Mouse (Mus musculus) neural tube, embryonic 14.5 days (tissue): ENCODE measurements around the gene Chsy1. TPM values are rescaled to one million over a fixed set of nuclear protein-coding genes. Genes with fewer than 3 reads are reported as not detected.

Source experiments
- ATAC-seq: fragments of 200-750 bp; cut with Nextera tagmentation; 2 replicates; pipeline ENCODE4 v1.8.0; 2017; ENCODE audit warnings: low read depth, mild to moderate bottlenecking, moderate TSS enrichment, moderate library complexity
- H3K27ac ChIP-seq: fragments of 300-500 bp; sonication (generic); 2 replicates; pipeline ENCODE4 v1.5.1; 2014; ENCODE audit warnings: low read depth, mild to moderate bottlenecking, control low read depth, low read length, moderate library complexity, mixed read lengths
- H3K27me3 ChIP-seq: fragments of 300-500 bp; sonication (generic); 2 replicates; pipeline ENCODE4 v1.6.1; 2014; ENCODE audit warnings: low read length; ENCODE audit not compliant: control insufficient read depth, insufficient read depth
- H3K36me3 ChIP-seq: fragments of 300-500 bp; sonication (generic); 2 replicates; pipeline ENCODE4 v1.6.1; 2014; ENCODE audit warnings: low read length, mixed read lengths; ENCODE audit not compliant: control insufficient read depth, insufficient read depth
- H3K4me1 ChIP-seq: fragments of 300-500 bp; sonication (generic); 2 replicates; pipeline ENCODE4 v1.6.1; 2014; ENCODE audit warnings: low read length; ENCODE audit not compliant: control insufficient read depth, insufficient read depth
- H3K4me2 ChIP-seq: fragments of 300-500 bp; sonication (generic); 2 replicates; pipeline ENCODE4 v1.6.1; 2014; ENCODE audit warnings: mild to moderate bottlenecking, low read depth, low read length, control low read depth
- H3K4me3 ChIP-seq: fragments of 300-500 bp; sonication (generic); 2 replicates; pipeline ENCODE4 v1.5.1; 2014; ENCODE audit warnings: low read depth, low read length, control low read depth, mixed read lengths
- H3K9ac ChIP-seq: fragments of 300-500 bp; sonication (generic); replicated peaks from 2 replicates; pipeline ENCODE4 v1.6.1; 2014; ENCODE audit warnings: low read depth, mild to moderate bottlenecking, control low read depth, low read length, mixed read lengths
- H3K9me3 ChIP-seq: fragments of 300-500 bp; sonication (generic); 2 replicates; pipeline ENCODE4 v1.6.1; 2016; ENCODE audit warnings: low read length; ENCODE audit not compliant: control insufficient read depth
- WGBS: fragments of 180-500 bp; shearing (Covaris S2); extraction: QIAGEN DNeasy Blood & Tissue Kit; methylation state at CpG from one replicate; pipeline ENCODE4 v1.1.7; 2014; 5-methylcytosine and 5-hydroxymethylcytosine counted together
- polyA plus RNA-seq: library from polyadenylated mRNA; unstranded; fragments of >200 nt; fragmentation: Nextera tagmentation; extraction: Ambion mirVana; gene quantifications from 2 replicates; pipeline ENCODE4 v1.2.1, GENCODE M21; 2014

The Chsy1 gene
- polyA plus RNA-seq, 1 experiment from 2014 or later = 16.4 TPM

DNA sequence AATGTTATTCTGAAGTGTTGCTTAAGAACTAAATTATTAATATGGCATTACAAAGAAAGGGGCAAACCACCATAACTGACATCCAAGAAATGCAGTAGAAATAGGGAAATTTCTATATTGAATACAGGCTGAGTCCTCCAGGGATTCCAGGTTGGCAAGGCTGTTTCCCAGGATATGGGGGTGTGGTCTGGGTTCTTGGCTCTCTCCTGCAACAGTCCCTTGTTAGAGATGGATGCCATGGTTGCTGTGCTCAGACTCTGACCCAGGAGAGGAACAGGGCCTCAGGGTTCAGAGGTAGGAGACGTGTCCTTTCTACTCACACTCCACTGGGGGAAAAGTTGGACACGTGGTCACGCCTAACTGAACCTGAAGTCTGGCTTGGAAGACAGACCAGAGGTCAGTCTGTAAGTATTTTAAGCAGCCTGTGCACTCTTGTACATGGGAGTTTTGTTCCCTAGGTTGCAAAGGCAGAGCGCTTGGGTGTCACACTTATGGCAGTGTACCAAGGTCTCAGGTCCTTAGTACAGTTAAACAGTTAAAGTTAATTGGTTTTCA is 48.6 kb downstream of the Chsy1 start:
- no peak for ATAC-seq
- Histone ChIP-seq H3K4me3 (no peak overlapping the region), H3K9ac (no peak overlapping the region), H3K4me2 (no peak overlapping the region), H3K27me3 (no peaks in the 10 kb centered on the region), H3K4me1 (0 out of 2 replicates have a peak, but pooled peaks cover 3% of the 10 kb centered on the region), H3K9me3 (no peaks in the 10 kb centered on the region), H3K27ac (no peak overlapping the region), H3K36me3 (no peaks in the 10 kb centered on the region)
- WGBS = 84% methylated on average over 4 of the region's 4 CpGs

- Histone ChIP-seq H3K27ac (no peak overlapping the region), H3K4me2 (no peak overlapping the region), H3K4me1 (0 out of 2 replicates have a peak, but pooled peaks cover 3% of the 10 kb centered on the region), H3K4me3 (no peak overlapping the region), H3K36me3 (no peaks in the 10 kb centered on the region), H3K9ac (no peak overlapping the region), H3K27me3 (no peaks in the 10 kb centered on the region), H3K9me3 (no peaks in the 10 kb centered on the region)
- no peak for ATAC-seq
- 63% methylated on average over 9 of the region's 9 CpGs for WGBS
Measured at GRCm38 (mm10) chr7:66158616-66159129, 49.4 kb downstream of the Chsy1 start.

DNA sequence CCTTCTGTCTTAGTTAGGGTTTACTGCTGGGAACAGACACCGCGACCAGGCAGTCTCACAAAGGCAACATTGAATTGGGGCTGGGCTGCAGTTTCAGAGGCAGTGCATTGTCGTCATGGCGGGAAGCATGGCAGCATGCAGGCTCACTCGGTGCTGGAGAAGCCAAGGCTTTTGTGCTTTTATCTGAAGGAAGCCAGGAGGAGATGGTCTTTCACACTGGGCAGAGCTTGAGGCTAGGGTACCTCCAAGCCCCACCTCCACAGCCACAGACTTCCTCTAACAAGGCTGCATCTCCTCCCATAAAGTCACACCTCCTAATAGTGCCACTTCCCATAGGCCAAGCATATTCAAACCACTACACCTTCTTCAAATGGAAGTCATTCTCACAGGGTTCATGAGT is 50.6 kb downstream of the Chsy1 start:
- H3K36me3 ChIP-seq = no peaks in the 10 kb centered on the region
- no peak for ATAC-seq
- WGBS = 18% methylated on average over 5 of the region's 5 CpGs
- H3K27ac ChIP-seq = no peak overlapping the region
- no peaks in the 10 kb centered on the region for H3K27me3 ChIP-seq
- no peak overlapping the region for H3K4me2 ChIP-seq
- no peak overlapping the region for H3K4me3 ChIP-seq
- no peak overlapping the region for H3K9ac ChIP-seq
- H3K9me3 ChIP-seq = no peaks in the 10 kb centered on the region
- H3K4me1 ChIP-seq = peaks cover 11% of the 10 kb centered on the region; the same call in 1 of the 2 replicates

- 90% methylated on average over 6 of the region's 6 CpGs for WGBS
- peaks cover 10% of the 10 kb centered on the region; the same call in 1 of the 2 replicates for H3K4me1 ChIP-seq
- ATAC-seq = no peak
Measured at GRCm38 (mm10) chr7:66161836-66162235, 52.5 kb downstream of the Chsy1 start.

GRCm38 (mm10) chr7:66162489-66162888 is 53.2 kb downstream of the Chsy1 start:
- H3K27ac ChIP-seq = no peak overlapping the region
- H3K9me3 ChIP-seq = no peaks in the 10 kb centered on the region
- H3K9ac ChIP-seq = no peak overlapping the region
- peaks cover 10% of the 10 kb centered on the region; the same call in 1 of the 2 replicates for H3K4me1 ChIP-seq
- 85% methylated on average over 7 of the region's 7 CpGs for WGBS
- H3K27me3 ChIP-seq = no peaks in the 10 kb centered on the region
- H3K4me3 ChIP-seq = no peak overlapping the region
- ATAC-seq = no peak
- no peak overlapping the region for H3K4me2 ChIP-seq
- no peaks in the 10 kb centered on the region for H3K36me3 ChIP-seq

More at GRCm38 (mm10) chr7:66161836-66162235, 52.5 kb downstream of the Chsy1 start:
- Histone ChIP-seq H3K9ac (no peak overlapping the region), H3K4me2 (no peak overlapping the region), H3K27me3 (no peaks in the 10 kb centered on the region), H3K9me3 (no peaks in the 10 kb centered on the region), H3K4me3 (no peak overlapping the region), H3K36me3 (no peaks in the 10 kb centered on the region), H3K27ac (no peak overlapping the region)

GRCm38 (mm10) chr7:66162981-66163380 is 53.7 kb downstream of the Chsy1 start:
- no peaks in the 10 kb centered on the region for H3K36me3 ChIP-seq
- H3K9me3 ChIP-seq = no peaks in the 10 kb centered on the region
- H3K27ac ChIP-seq = no peak overlapping the region
- WGBS = 96% methylated on average over 1 of the region's 1 CpGs
- H3K4me2 ChIP-seq = no peak overlapping the region
- H3K4me1 ChIP-seq = peaks cover 10% of the 10 kb centered on the region; the same call in 1 of the 2 replicates
- ATAC-seq = no peak
- no peaks in the 10 kb centered on the region for H3K27me3 ChIP-seq
- H3K9ac ChIP-seq = no peak overlapping the region
- no peak overlapping the region for H3K4me3 ChIP-seq

DNA sequence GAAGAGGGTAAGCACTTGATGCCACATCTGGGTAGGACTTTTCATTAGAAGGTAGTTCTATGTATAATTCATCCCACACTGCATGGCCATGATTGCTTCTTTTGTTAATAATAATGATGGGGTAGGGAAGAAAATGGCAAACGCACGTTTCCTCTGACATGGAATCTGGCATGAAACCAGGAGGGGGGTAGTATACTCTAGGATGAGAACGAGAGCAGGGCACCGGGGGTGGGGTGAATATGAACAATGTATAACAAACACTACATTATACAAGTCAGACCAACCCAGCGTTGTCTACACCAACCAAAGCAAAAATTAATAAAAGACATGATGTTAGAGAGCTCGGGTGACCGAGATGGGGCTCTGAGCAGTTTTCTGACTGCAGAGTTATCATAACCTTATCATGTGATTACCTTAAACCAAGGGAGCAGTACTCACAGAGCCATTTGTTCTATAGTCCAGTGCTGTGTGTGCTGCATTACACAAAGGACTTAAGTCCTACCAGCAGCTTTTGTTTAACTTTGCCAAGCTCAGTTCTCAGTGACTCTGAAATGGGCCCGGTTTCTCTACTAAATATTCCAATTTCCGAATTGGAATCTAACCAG is 55.2 kb downstream of the Chsy1 start:
- WGBS = 66% methylated on average over 9 of the region's 9 CpGs
- no peak overlapping the region for H3K4me2 ChIP-seq
- ATAC-seq = peak; percentile 4; the same call in 1 of the 2 replicates
- no peaks in the 10 kb centered on the region for H3K9me3 ChIP-seq
- no peak overlapping the region for H3K9ac ChIP-seq
- H3K27ac ChIP-seq = no peak overlapping the region
- peaks cover 10% of the 10 kb centered on the region; the same call in 1 of the 2 replicates for H3K4me1 ChIP-seq
- no peaks in the 10 kb centered on the region for H3K27me3 ChIP-seq
- H3K36me3 ChIP-seq = no peaks in the 10 kb centered on the region
- H3K4me3 ChIP-seq = no peak overlapping the region

- Histone ChIP-seq H3K4me3 (no peak overlapping the region), H3K4me1 (peaks cover 10% of the 10 kb centered on the region; the same call in 1 of the 2 replicates), H3K36me3 (no peaks in the 10 kb centered on the region), H3K27ac (no peak overlapping the region), H3K4me2 (no peak overlapping the region), H3K27me3 (no peaks in the 10 kb centered on the region), H3K9ac (no peak overlapping the region), H3K9me3 (no peaks in the 10 kb centered on the region)
- 43% methylated on average over 5 of the region's 5 CpGs for WGBS
- no peak for ATAC-seq
Measured at GRCm38 (mm10) chr7:66165036-66165798, 55.9 kb downstream of the Chsy1 start.

- H3K27ac ChIP-seq = no peak overlapping the region
- H3K4me2 ChIP-seq = no peak overlapping the region
- no peaks in the 10 kb centered on the region for H3K9me3 ChIP-seq
- no peak overlapping the region for H3K9ac ChIP-seq
- no peaks in the 10 kb centered on the region; the same call in 1 of the 2 replicates for H3K36me3 ChIP-seq
- H3K27me3 ChIP-seq = no peaks in the 10 kb centered on the region
- no peak for ATAC-seq
- H3K4me1 ChIP-seq = peaks cover 10% of the 10 kb centered on the region; the same call in 1 of the 2 replicates
- WGBS = 92% methylated on average over 7 of the region's 7 CpGs
- H3K4me3 ChIP-seq = no peak overlapping the region
Measured at GRCm38 (mm10) chr7:66168877-66169276, 59.6 kb downstream of the Chsy1 start.
